Comparison of ENCODE assay signal across 8 mouse cellular contexts in genomic region chr9:115309381-115309971, GRCm38 (mm10). TPM values are rescaled to one million over a fixed set of nuclear protein-coding genes. Genes with fewer than 3 reads are reported as not detected.
A peak's percentile ranks its signal among the peaks of the same experiment; 100 is the strongest.
DNase-seq lines count a peak whose midpoint lies in the region; ATAC-seq and TF ChIP-seq lines count a peak whose summit lies in the region.

No protein-coding gene starts in this region.

- H3K9me3 ChIP-seq in heart, embryonic 14.5 days (ENCODE audit: control insufficient read depth, low read length): no peaks in the 10 kb centered on the region
- no peaks in the 10 kb centered on the region for H3K9me3 ChIP-seq in CH12.LX (replicated peaks; ENCODE audit: low read length)
- no peaks in the 10 kb centered on the region for H3K9me3 ChIP-seq in intestine, embryonic 15.5 days
- no peaks in the 10 kb centered on the region for H3K9me3 ChIP-seq in midbrain, embryonic 11.5 days (ENCODE audit: control insufficient read depth, low read length)

- no peak for TF ChIP-seq EP300 in CH12.LX (IDR thresholded peaks at IDR 0.05; ENCODE audit: low read length)

- no peak for ATAC-seq in heart, embryonic 14.5 days (ENCODE audit: insufficient number of reproducible peaks, insufficient read depth, low FRiP score, low read depth)
- ATAC-seq in intestine, embryonic 15.5 days: peak; percentile 2
- no peak; the same call in 1 of the 2 replicates for ATAC-seq in midbrain, embryonic 11.5 days (ENCODE audit: low FRiP score)
- ATAC-seq in granulocyte monocyte progenitor cell, adult 5-6 weeks (replicated peaks; ENCODE audit: poor library complexity, severe bottlenecking): no peak
- ATAC-seq in erythroid progenitor cell, adult 5-6 weeks (replicated peaks; ENCODE audit: low FRiP score, poor library complexity, severe bottlenecking): no peak

- TF ChIP-seq CTCF in CH12.LX (conservative IDR thresholded peaks at IDR 0.05 in 1 of 2, IDR thresholded peaks at IDR 0.05 in 1 of 2; ENCODE audit: low read depth in 2 of 2, low read length in 2 of 2): no peak

- peaks cover 7 to 37% of the 10 kb centered on the region in 2 experiments for H3K4me1 ChIP-seq in heart, embryonic 14.5 days (ENCODE audit: control insufficient read depth in 2 of 2, insufficient read depth in 2 of 2, low read length in 2 of 2)
- peaks cover 3 to 18% of the 10 kb centered on the region in 2 experiments for H3K4me1 ChIP-seq in CH12.LX (ENCODE audit: control insufficient read depth in 1 of 2, insufficient read depth in 2 of 2)
- H3K4me1 ChIP-seq in intestine, embryonic 15.5 days (replicated peaks): peaks cover 11% of the 10 kb centered on the region
- peaks cover 26% of the 10 kb centered on the region for H3K4me1 ChIP-seq in midbrain, embryonic 11.5 days (ENCODE audit: control insufficient read depth, insufficient read depth, low read length)

- no peaks in the 10 kb centered on the region for H3K27me3 ChIP-seq in heart, embryonic 14.5 days (ENCODE audit: control insufficient read depth, insufficient read depth, low read length)
- no peaks in the 10 kb centered on the region for H3K27me3 ChIP-seq in CH12.LX (replicated peaks)
- H3K27me3 ChIP-seq in intestine, embryonic 15.5 days (replicated peaks): no peaks in the 10 kb centered on the region
- H3K27me3 ChIP-seq in midbrain, embryonic 11.5 days (ENCODE audit: control insufficient read depth, insufficient read depth, low read length): no peaks in the 10 kb centered on the region

- dilution Hi-C loops in CH12.LX (cut with MboI; ENCODE audit: extremely low pct_ligation_motif_present, extremely low pct_unique_long_range_greater_than_20kb, low sequenced_read_pairs): no loop called here

- peaks cover 52% of the 10 kb centered on the region for H3K79me2 ChIP-seq in CH12.LX (replicated peaks; ENCODE audit: control insufficient read depth, extremely low read depth, insufficient read depth, poor library complexity, severe bottlenecking)

- peak overlapping the region; percentile 94 to 96 for H3K27ac ChIP-seq in heart, embryonic 14.5 days (replicated peaks in 1 of 2; ENCODE audit: control insufficient read depth in 1 of 2, insufficient read depth in 1 of 2, low read depth in 2 of 2, low read length in 2 of 2)
- peak overlapping the region; percentile 71 for H3K27ac ChIP-seq in CH12.LX (ENCODE audit: insufficient read depth, low read depth)
- peak overlapping the region; percentile 98 for H3K27ac ChIP-seq in intestine, embryonic 15.5 days
- H3K27ac ChIP-seq in midbrain, embryonic 11.5 days (ENCODE audit: low read depth, low read length): peak overlapping the region; percentile 91

- no peaks in the 10 kb centered on the region for H3K36me3 ChIP-seq in heart, embryonic 14.5 days (ENCODE audit: control insufficient read depth, insufficient read depth, low read length)
- H3K36me3 ChIP-seq in CH12.LX (replicated peaks in 1 of 2; ENCODE audit: control insufficient read depth in 1 of 2, insufficient read depth in 1 of 2, low read length in 1 of 2): peaks cover 0 to 2% of the 10 kb centered on the region in 2 experiments
- no peaks in the 10 kb centered on the region for H3K36me3 ChIP-seq in intestine, embryonic 15.5 days
- no peaks in the 10 kb centered on the region for H3K36me3 ChIP-seq in midbrain, embryonic 11.5 days (ENCODE audit: control insufficient read depth, insufficient read depth, low read length)

- WGBS in heart, embryonic 14.5 days: under 1% methylated on average over 48 of the region's 65 CpGs
- WGBS in intestine, embryonic 15.5 days: under 1% methylated on average over 65 of the region's 65 CpGs
- WGBS in midbrain, embryonic 11.5 days: under 1% methylated on average over 65 of the region's 65 CpGs

- peak overlapping the region; percentile 93 to 94 for H3K4me3 ChIP-seq in heart, embryonic 14.5 days (ENCODE audit: control insufficient read depth in 1 of 2, insufficient read depth in 1 of 2, low read depth in 1 of 2, low read length in 2 of 2)
- peak overlapping the region; percentile 94 to 96 (median 95) for H3K4me3 ChIP-seq in CH12.LX (replicated peaks in 1 of 3; ENCODE audit: low read depth in 2 of 3, low read length in 2 of 3, poor library complexity in 1 of 3)
- peak overlapping the region; percentile 97 for H3K4me3 ChIP-seq in intestine, embryonic 15.5 days (replicated peaks)
- H3K4me3 ChIP-seq in midbrain, embryonic 11.5 days (ENCODE audit: low read depth, low read length): peak overlapping the region; percentile 93

- H3K9ac ChIP-seq in heart, embryonic 14.5 days (ENCODE audit: low read length): peak overlapping the region; percentile 99
- H3K9ac ChIP-seq in CH12.LX (ENCODE audit: insufficient read depth, low read depth): peak overlapping the region; percentile 95
- peak overlapping the region; percentile 100 for H3K9ac ChIP-seq in intestine, embryonic 15.5 days
- H3K9ac ChIP-seq in midbrain, embryonic 11.5 days (ENCODE audit: low read length): peak overlapping the region; percentile 97

- in situ Hi-C loops in CH12.LX (cut with MboI; ENCODE audit: low pct_ligation_motif_present, low pct_unique_long_range_greater_than_20kb, low sequenced_read_pairs): no loop called here

- no peak for TF ChIP-seq POLR2A in CH12.LX (IDR thresholded peaks at IDR 0.05; ENCODE audit: low read depth, low read length)

- TF ChIP-seq RAD21 in CH12.LX (IDR thresholded peaks at IDR 0.05; ENCODE audit: low read depth, low read length): no peak

- no peak for DNase-seq in heart, adult 8-10 months (ENCODE audit: low spot score)
- DNase-seq in CH12.LX (ENCODE audit: extremely low read depth): no peak
- peak; percentile 56 for DNase-seq in embryo, embryonic 11 days
- DNase-seq in midbrain, embryonic 11.5 days (ENCODE audit: low spot score, missing footprints): peak; percentile 96

- H3K4me2 ChIP-seq in heart, embryonic 14.5 days (ENCODE audit: low read length): peak overlapping the region; percentile 75
- peak overlapping the region; percentile 5; the same call in 1 of the 2 replicates for H3K4me2 ChIP-seq in CH12.LX (ENCODE audit: insufficient read depth, low read depth, poor library complexity, severe bottlenecking)
- H3K4me2 ChIP-seq in intestine, embryonic 15.5 days (replicated peaks): peak overlapping the region; percentile 57
- H3K4me2 ChIP-seq in midbrain, embryonic 11.5 days: peak overlapping the region; percentile 48

TF ChIP-seq in CH12.LX, 34 proteins besides CTCF, POLR2A, EP300 and RAD21:
- TF ChIP-seq NELFE (IDR thresholded peaks at IDR 0.05; ENCODE audit: low read depth, low read length) (no peak), CHD1 (IDR thresholded peaks at IDR 0.05; ENCODE audit: low read depth, low read length) (no peak; the same call in 1 of the 2 replicates), UBTF (IDR thresholded peaks at IDR 0.05; ENCODE audit: low read depth, low read length) (no peak), TBP (conservative IDR thresholded peaks at IDR 0.05; ENCODE audit: low read depth, low read length) (no peak), HCFC1 (IDR thresholded peaks at IDR 0.05; ENCODE audit: low read depth, low read length) (0 out of 2 replicates have a peak, but pooled peaks have one; percentile 4), POLR2AphosphoS2 (IDR thresholded peaks at IDR 0.05; ENCODE audit: low read depth, low read length) (no peak), USF2 (conservative IDR thresholded peaks at IDR 0.05; ENCODE audit: low read depth, low read length) (no peak), MAX (IDR thresholded peaks at IDR 0.05; ENCODE audit: low read length) (peak; percentile 12; the same call in 1 of the 2 replicates), CHD2 (IDR thresholded peaks at IDR 0.05; ENCODE audit: low read length) (peak; percentile 8; the same call in 1 of the 2 replicates), ZNF384 (IDR thresholded peaks at IDR 0.05; ENCODE audit: low read depth, low read length) (no peak), USF1 (IDR thresholded peaks at IDR 0.05; ENCODE audit: low read depth, low read length) (no peak), MAFK (IDR thresholded peaks at IDR 0.05; ENCODE audit: insufficient replicate concordance, low read length) (no peak), ZMIZ1 (IDR thresholded peaks at IDR 0.05; ENCODE audit: low read depth, low read length) (peak; percentile 8; the same call in 1 of the 2 replicates), BHLHE40 (IDR thresholded peaks at IDR 0.05; ENCODE audit: low read depth, low read length) (peak; percentile 20; the same call in 1 of the 2 replicates), MXI1 (IDR thresholded peaks at IDR 0.05; ENCODE audit: low read depth, low read length) (peak; percentile 64; the same call in 1 of the 2 replicates), IRF4 (IDR thresholded peaks at IDR 0.05; ENCODE audit: low read depth, low read length) (peak; percentile 42; the same call in 1 of the 2 replicates), MYC (IDR thresholded peaks at IDR 0.05; ENCODE audit: low read depth, low read length) (no peak), JUN (IDR thresholded peaks at IDR 0.05; ENCODE audit: insufficient read depth, low read depth, low read length) (no peak), TCF12 (IDR thresholded peaks at IDR 0.05; ENCODE audit: low read depth, low read length) (no peak), ZC3H11A (IDR thresholded peaks at IDR 0.05; ENCODE audit: low read depth, low read length) (no peak)

RNA-seq across cellular contexts. Expression of gene Stt3b, which starts 0.7 kb away (rescaled TPM):
- 93.3 and 94.4 TPM in 2 replicates for polyA plus RNA-seq in heart, embryonic 14.5 days (2014; fragmentation: Nextera tagmentation; extraction: Ambion mirVana)
- 10 to 100 TPM; 48.7 to 53.5 (median 50.0) TPM for total RNA-seq in heart, adult 8-10 months (2022)
- total RNA-seq in CH12.LX (2012; rRNA removed) (103 and 114 TPM in 2 replicates), CH12.LX (2014; rRNA removed) (152 and 155 TPM in 2 replicates)
- 108 and 118 TPM in 2 replicates for polyA plus RNA-seq in CH12.LX (2012; ENCODE audit: insufficient read length, low read depth)
- polyA plus RNA-seq in intestine, embryonic 15.5 days (2015; fragmentation: Nextera tagmentation; extraction: Ambion mirVana): 128 TPM in 2 replicates
- polyA plus RNA-seq in midbrain, embryonic 11.5 days (2014; fragmentation: Nextera tagmentation; extraction: Ambion mirVana): 107 and 112 TPM in 2 replicates
- total RNA-seq in granulocyte monocyte progenitor cell, adult 5-6 weeks (2014; fragmentation: Nextera tagmentation): 91.1 and 97.6 TPM in 2 replicates
- total RNA-seq in granulocyte monocyte progenitor cell, adult 5-6 weeks (2017): 127 and 130 TPM in 2 replicates
- total RNA-seq in erythroid progenitor cell, adult 5-6 weeks (2015; ENCODE audit: low replicate concordance): 52.6 and 60.8 TPM in 2 replicates
- total RNA-seq in erythroid progenitor cell, adult 5-6 weeks (2017; ENCODE audit: low replicate concordance): 46.4 and 54.3 TPM in 2 replicates

Comparison
In these comparisons a context has a peak if more than half of its experiments do, and no peak if none do; other contexts are left out.
1. H3K4me2 ChIP-seq: peak in every context shown above with its lines; median percentile 75 in heart, embryonic 14.5 days; 57 in intestine, embryonic 15.5 days; 48 in midbrain, embryonic 11.5 days; 5 in CH12.LX.
2. DNase-seq: peak in embryo, embryonic 11 days (single experiment) and midbrain, embryonic 11.5 days (single experiment); none in heart, adult 8-10 months (single experiment) and CH12.LX (single experiment).
3. Peak in every context shown above with its lines, with median percentiles within 50 percentile points of each other: H3K27ac ChIP-seq, H3K4me3 ChIP-seq and H3K9ac ChIP-seq.